Mouse (Mus musculus) gonadal fat pad, adult 2 months (tissue): ENCODE results near the gene Snap25. TPM values are rescaled to one million over a fixed set of nuclear protein-coding genes. Genes with fewer than 3 reads are reported as not detected.
A peak's percentile ranks its signal among the peaks of the same experiment; 100 is the strongest.

Experiments used
- DNase-seq: peaks from one replicate; pipeline ENCODE4 v3.0.0-alpha.2; 2012; ENCODE audit warnings: low read depth
- polyA plus RNA-seq: library from polyadenylated mRNA; depleted of rRNA; stranded (reverse); fragments of >200 nt; gene quantifications from 2 replicates; pipeline ENCODE4 v1.2.3, GENCODE M21; 2012; rRNA removed

The Snap25 gene
- 0.07 TPM in 1 of 2 replicates, not detected in the other for polyA plus RNA-seq

DNA sequence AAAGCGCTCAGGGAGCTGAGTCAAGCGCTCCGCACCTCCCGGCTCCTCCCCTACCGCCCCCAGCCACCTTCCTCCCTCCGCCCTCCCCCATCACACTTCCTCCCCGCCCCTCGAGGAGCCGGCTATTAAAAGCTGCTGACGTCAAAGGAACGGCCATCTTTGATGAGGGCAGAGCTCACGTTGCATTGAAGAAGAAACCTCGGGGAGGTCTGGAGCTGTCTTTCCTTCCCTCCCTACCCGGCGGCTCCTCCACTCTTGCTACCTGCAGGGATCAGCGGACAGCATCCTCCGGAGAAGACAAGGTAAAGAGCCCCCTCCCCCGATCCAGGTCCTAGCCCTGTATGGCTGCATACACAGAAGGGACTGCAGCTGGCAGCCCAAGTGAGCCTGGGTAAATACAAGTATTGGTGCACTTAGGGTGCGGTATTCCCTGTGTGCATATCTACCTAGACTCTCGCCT, at the start of gene Snap25:
TSS of gene Snap25 (plus strand) at position 155 of the 460 bp plus-strand sequence.
- DNase-seq, result no peak

DNA sequence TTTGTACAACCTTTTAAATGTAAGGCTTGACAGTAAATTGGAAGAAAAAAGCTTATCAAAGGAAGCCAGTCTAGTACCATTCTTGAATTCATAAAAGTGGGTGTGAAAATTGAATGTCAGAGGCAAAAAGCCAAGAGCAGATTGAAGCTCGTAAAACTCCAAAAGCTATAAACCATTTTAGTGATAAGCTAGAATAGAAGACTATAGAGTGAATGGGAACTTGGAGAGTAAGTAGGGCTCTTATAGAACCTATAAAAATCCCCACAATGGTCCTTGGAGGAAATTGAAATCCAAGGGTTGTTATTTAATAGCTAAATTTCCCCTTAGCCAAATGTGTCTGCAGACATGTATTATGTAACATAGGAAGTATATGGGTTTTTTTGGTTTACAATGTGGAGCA, 46.3 kb upstream of the Snap25 start:
- DNase-seq, result no peak

DNA sequence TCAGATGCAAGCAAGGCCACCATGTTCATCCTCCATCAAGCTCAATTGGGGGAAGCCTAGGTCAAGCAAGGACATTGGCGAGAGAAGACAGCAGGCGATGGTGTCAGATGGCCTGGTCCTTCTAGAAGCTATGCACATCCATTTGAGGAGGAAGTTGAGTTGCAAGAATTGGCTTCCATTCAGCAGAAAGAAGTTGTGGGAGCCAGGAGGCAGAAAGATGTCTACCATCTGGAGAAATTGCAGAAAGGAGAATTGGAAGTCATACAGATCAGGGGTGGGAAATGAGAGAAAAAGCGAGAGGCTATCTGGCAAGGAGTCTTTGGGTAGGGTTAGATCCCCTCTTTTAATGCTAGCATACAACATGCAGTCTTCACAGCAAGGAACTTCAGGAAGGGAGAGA, 44.1 kb upstream of the Snap25 start:
- DNase-seq, result no peak

DNA sequence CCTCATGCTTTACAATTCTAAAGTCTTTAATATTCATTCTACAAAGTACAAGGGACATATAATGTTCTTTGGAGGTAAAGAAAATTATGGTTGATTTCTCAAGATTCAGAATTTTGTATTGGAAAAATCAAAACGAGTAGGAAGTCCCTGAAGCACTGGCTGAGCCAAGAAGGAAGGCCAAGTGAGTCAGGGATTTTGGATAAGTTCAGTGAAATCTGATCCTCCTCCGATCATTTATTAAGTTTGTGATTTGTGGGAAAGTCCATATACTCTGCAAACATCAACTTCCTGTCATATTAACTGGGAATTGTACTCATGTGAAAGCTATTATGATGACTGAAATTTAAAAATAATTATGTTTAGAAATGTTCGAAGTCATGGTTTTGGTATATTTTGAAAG, 43.6 kb upstream of the Snap25 start:
- DNase-seq, result no peak

- DNase-seq, result no peak
These were observed 42.5 kb upstream of the Snap25 start for GRCm38 (mm10) chr2:136670539-136671271.

DNA sequence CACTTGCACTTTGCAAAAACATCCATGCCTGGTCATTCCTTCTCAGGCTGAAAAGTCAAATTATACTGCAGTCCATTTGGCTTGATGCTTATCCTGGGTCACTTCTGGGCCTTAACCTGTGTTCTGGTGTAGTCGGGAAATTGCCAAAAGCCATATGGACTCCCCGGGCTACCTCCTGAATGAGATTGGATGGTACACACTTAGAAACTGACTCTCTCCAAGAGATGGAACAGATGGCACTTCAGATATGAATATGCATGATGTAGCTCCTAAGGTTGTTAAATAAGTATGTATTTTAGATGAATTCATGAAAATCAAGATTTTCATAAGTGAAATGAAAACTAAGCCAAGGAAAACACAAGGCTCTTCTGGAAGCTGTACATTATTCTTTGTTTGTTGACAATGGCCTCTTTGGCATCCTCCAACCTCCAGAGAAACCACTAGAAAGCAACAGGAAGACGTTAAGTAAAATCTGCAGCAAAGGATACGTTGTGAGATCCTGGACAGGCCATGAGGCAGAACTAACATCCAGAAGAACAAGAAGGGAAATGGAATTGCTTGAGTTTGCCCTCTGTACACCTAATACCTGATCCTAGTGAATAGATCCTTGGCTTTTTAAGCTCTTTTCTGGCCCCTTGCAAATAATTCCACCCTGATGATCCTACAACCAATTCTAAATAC, 39.0 kb upstream of the Snap25 start:
- DNase-seq, result no peak

DNA sequence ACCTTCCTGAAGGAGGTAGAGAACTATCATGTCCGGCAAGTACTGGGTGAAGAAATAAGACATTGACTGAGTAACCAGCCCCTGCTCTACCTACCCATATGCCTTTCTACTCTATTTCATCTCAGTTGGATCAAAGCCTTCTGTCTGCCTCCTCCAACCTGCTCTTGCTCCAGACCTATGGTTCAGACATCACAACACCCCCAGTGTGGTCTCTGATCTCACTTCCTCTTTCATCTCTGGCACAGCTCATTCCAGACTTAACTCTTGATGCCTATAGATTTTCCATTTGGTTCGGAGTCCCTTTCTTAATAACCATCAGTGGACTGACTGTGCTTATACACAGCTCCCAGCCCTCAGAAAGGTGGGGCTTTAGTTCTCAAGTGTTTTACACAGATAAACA, 37.1 kb upstream of the Snap25 start:
- DNase-seq, result no peak

- DNase-seq, result no peak
These were observed 36.3 kb upstream of the Snap25 start for GRCm38 (mm10) chr2:136676918-136677445.

GRCm38 (mm10) chr2:136678321-136679161, 34.7 kb upstream of the Snap25 start:
- DNase-seq, result no peak

DNA sequence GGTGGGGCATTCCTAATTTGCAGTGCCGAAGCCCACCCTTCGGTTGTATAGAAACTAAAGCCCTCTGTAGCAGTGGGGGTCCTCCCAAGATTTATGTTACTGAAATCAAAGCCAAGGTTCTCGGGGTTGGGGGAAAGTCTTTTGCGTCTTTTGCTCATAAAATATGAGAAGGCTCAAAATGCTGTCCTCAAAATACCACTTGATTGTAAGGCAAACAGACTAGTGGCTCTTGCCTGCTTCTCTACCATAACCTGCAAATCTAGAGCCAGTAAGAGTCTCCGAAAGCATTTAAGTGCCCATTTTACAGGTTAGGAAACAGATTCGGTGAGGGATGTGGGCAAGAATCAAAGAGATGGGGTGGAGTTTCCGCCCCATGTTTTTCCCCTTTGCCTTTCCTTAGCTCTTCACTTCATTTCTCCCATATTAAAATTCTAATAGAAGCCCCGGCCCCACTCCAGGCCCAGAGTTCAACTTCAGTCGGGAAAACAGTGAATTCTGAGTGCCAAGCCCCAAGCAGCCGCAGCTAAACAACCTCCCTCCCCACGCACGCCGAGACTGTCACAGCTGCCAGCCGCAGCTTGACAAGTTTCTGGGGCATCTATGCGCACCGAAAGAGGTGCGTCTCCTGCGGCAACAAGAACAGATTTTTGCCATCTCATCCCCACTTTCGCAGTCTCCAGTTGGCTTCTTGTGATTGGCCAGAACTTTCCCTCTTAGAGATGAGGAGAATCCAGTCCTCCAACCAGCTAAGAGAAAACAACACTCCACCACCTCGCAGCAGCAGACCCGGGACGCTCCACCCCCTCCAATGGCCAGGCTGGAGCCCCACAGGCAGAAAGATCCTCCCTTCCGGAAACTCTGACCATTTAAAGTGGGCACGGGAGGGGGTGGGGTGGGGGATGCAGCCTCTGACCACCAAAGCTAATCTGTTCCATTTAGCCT, 33.7 kb upstream of the Snap25 start:
- no peak for DNase-seq

GRCm38 (mm10) chr2:136682146-136682860, 30.9 kb upstream of the Snap25 start:
- DNase-seq, result peak; percentile 22

- DNase-seq, result no peak
These were observed 27.1 kb upstream of the Snap25 start for GRCm38 (mm10) chr2:136686195-136686594.

GRCm38 (mm10) chr2:136687316-136687715, 25.9 kb upstream of the Snap25 start:
- no peak for DNase-seq

- no peak for DNase-seq
These were observed 23.8 kb upstream of the Snap25 start for GRCm38 (mm10) chr2:136689476-136689875.

DNA sequence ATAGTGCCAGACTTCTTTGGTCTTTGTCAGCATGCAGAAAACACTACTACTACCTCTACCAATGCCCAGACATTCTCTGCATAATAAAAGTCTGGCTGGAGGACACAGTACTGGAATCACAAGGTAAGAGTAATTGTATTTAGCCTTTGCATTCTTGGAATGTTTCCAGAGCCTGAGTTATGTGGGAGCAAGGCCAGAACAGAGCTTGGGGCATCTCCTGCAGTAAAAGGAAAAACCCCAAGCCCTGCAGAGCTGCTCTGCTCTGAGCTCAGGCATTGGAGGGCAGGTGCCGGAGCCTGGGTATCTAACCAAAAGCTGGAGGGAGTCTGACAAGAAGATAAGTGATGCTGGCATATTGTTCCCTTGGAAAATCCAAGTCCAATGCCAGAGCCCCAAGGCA, 21.6 kb upstream of the Snap25 start:
- no peak for DNase-seq

- DNase-seq, result no peak
These were observed 13.6 kb upstream of the Snap25 start for GRCm38 (mm10) chr2:136699429-136700227.

- no peak for DNase-seq
These were observed 9.9 kb upstream of the Snap25 start for GRCm38 (mm10) chr2:136703376-136703775.

GRCm38 (mm10) chr2:136711155-136711554, 2.1 kb upstream of the Snap25 start:
- no peak for DNase-seq

GRCm38 (mm10) chr2:136711746-136712440, 1.4 kb upstream of the Snap25 start:
- no peak for DNase-seq
